16 mouse cellular contexts compared by ENCODE assay signal in the genomic region with DNA sequence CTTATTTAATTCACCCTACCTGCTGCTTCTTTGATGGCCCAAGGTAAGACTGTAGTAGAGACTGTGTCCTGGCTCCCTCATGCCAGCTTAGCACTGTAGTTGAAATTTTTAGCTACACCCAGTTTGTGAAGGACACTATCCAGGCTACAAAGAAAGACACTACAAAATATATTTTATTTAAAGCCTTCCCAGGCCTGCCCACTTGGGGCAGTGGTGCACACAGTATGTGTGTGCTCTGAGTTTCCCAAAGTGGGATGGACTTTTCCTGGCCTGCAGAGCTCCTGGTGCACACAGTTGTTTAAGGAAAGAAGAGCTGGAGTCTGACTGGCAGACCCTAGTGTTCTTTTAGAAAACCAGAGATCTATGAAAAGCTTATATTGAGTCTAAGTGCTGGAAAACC. TPM values are rescaled to one million over a fixed set of nuclear protein-coding genes. Genes with fewer than 3 reads are reported as not detected.
DNase-seq lines count a peak whose midpoint lies in the region; ATAC-seq and TF ChIP-seq lines count a peak whose summit lies in the region.
"Had no signal": no experiment of that assay in that cellular context is flagged by ENCODE, and none has a peak within 500 bp of the region (broad histone marks: within the 10 kb centered on the region; RNA-seq: fewer than 3 reads in every experiment).

No protein-coding gene starts in this region.

- H3K9ac ChIP-seq in hindbrain, embryonic 11.5 days (ENCODE audit: low read depth, low read length) = no peak overlapping the region
- no peak overlapping the region for H3K9ac ChIP-seq in hindbrain, embryonic 13.5 days
- no peak overlapping the region for H3K9ac ChIP-seq in lung, embryonic 14.5 days
- H3K9ac ChIP-seq: hindbrain, embryonic 15.5 days; stomach, embryonic 15.5 days had no signal

- H3K4me1 ChIP-seq in hindbrain, embryonic 11.5 days (replicated peaks; ENCODE audit: control insufficient read depth, insufficient read depth, low read length) = no peaks in the 10 kb centered on the region
- no peaks in the 10 kb centered on the region for H3K4me1 ChIP-seq in hindbrain, embryonic 13.5 days (replicated peaks)
- H3K4me1 ChIP-seq in lung, embryonic 14.5 days (ENCODE audit: insufficient read depth) = no peaks in the 10 kb centered on the region
- H3K4me1 ChIP-seq: hindbrain, embryonic 15.5 days; midbrain, embryonic 10.5 days; stomach, embryonic 15.5 days had no signal

- peak; percentile 17 for DNase-seq in hindbrain, embryonic 11.5 days (ENCODE audit: low spot score)
- peak; percentile 7 for DNase-seq in lung, embryonic 14.5 days
- no peak for DNase-seq in lung, postnatal 25 days (ENCODE audit: low spot score)
- peak; percentile 59 for DNase-seq in ZHBTc4 (ENCODE audit: low read depth, low spot score)
- DNase-seq: adrenal gland, postnatal 14 days; cerebellum, postnatal 25 days had no signal

- H3K9me3 ChIP-seq in hindbrain, embryonic 11.5 days (ENCODE audit: control insufficient read depth, low read length) = no peaks in the 10 kb centered on the region
- no peaks in the 10 kb centered on the region for H3K9me3 ChIP-seq in hindbrain, embryonic 13.5 days
- H3K9me3 ChIP-seq in lung, embryonic 14.5 days (ENCODE audit: low read depth, low read length) = no peaks in the 10 kb centered on the region
- H3K9me3 ChIP-seq: hindbrain, embryonic 15.5 days; midbrain, embryonic 10.5 days; stomach, embryonic 15.5 days had no signal

- H3K4me3 ChIP-seq in hindbrain, embryonic 11.5 days (ENCODE audit: low read depth, low read length) = no peak overlapping the region
- H3K4me3 ChIP-seq in hindbrain, embryonic 13.5 days = no peak overlapping the region
- no peak overlapping the region for H3K4me3 ChIP-seq in lung, embryonic 14.5 days (ENCODE audit: low read depth, low read length)
- H3K4me3 ChIP-seq: hindbrain, embryonic 15.5 days; midbrain, embryonic 10.5 days; stomach, embryonic 15.5 days had no signal

- peak; percentile 29; the same call in 1 of the 2 replicates for TF ChIP-seq CTCF in lung, embryonic 14.5 days (IDR thresholded peaks at IDR 0.05; ENCODE audit: low read depth)

- H3K4me2 ChIP-seq in hindbrain, embryonic 11.5 days (replicated peaks; ENCODE audit: low read depth, low read length) = no peak overlapping the region
- no peak overlapping the region for H3K4me2 ChIP-seq in hindbrain, embryonic 13.5 days
- H3K4me2 ChIP-seq in lung, embryonic 14.5 days = no peak overlapping the region
- H3K4me2 ChIP-seq: hindbrain, embryonic 15.5 days; stomach, embryonic 15.5 days had no signal

- no peaks in the 10 kb centered on the region for H3K27me3 ChIP-seq in hindbrain, embryonic 11.5 days (ENCODE audit: control insufficient read depth, insufficient read depth, low read length)
- H3K27me3 ChIP-seq in hindbrain, embryonic 13.5 days = no peaks in the 10 kb centered on the region
- no peaks in the 10 kb centered on the region for H3K27me3 ChIP-seq in lung, embryonic 14.5 days (ENCODE audit: insufficient read depth, low read length)
- H3K27me3 ChIP-seq: hindbrain, embryonic 15.5 days; stomach, embryonic 15.5 days had no signal

- no peaks in the 10 kb centered on the region for H3K36me3 ChIP-seq in hindbrain, embryonic 11.5 days (ENCODE audit: control insufficient read depth, insufficient read depth, low read length)
- no peaks in the 10 kb centered on the region for H3K36me3 ChIP-seq in hindbrain, embryonic 13.5 days
- H3K36me3 ChIP-seq in lung, embryonic 14.5 days (ENCODE audit: insufficient read depth) = no peaks in the 10 kb centered on the region
- H3K36me3 ChIP-seq: hindbrain, embryonic 15.5 days; midbrain, embryonic 10.5 days; stomach, embryonic 15.5 days had no signal

- H3K27ac ChIP-seq in hindbrain, embryonic 11.5 days (ENCODE audit: low read depth, low read length) = no peak overlapping the region
- H3K27ac ChIP-seq in hindbrain, embryonic 13.5 days = no peak overlapping the region
- H3K27ac ChIP-seq in lung, embryonic 14.5 days (ENCODE audit: low read depth) = no peak overlapping the region
- H3K27ac ChIP-seq: hindbrain, embryonic 15.5 days; midbrain, embryonic 10.5 days; stomach, embryonic 15.5 days had no signal

- ATAC-seq in hindbrain, embryonic 11.5 days (ENCODE audit: low FRiP score) = no peak
- ATAC-seq in hindbrain, embryonic 13.5 days (ENCODE audit: low FRiP score) = no peak
- ATAC-seq in lung, embryonic 14.5 days (ENCODE audit: insufficient read depth) = no peak
- ATAC-seq in neutrophil, adult 5-6 weeks (ENCODE audit: extremely low read depth, insufficient number of reproducible peaks, low FRiP score, poor library complexity, severe bottlenecking) = 0 out of 2 replicates have a peak, but pooled peaks have one; percentile 30
- ATAC-seq in erythroid progenitor cell, adult 5-6 weeks (replicated peaks; ENCODE audit: low FRiP score, poor library complexity, severe bottlenecking) = no peak

RNA-seq across cellular contexts. Expression of a gene that starts 29.3 kb away (rescaled TPM):
- 15.1 and 15.3 TPM in 2 replicates for polyA plus RNA-seq in hindbrain, embryonic 11.5 days (2014; fragmentation: Nextera tagmentation; extraction: Ambion mirVana)
- 10.9 and 13.0 TPM in 2 replicates for polyA plus RNA-seq in hindbrain, embryonic 13.5 days (2015; fragmentation: Nextera tagmentation; extraction: Ambion mirVana)
- polyA plus RNA-seq in lung, embryonic 14.5 days (2014; fragmentation: Nextera tagmentation; extraction: Ambion mirVana) = 13.9 and 14.5 TPM in 2 replicates
- 13.3 and 13.4 TPM in 2 replicates for total RNA-seq in neutrophil, adult 5-6 weeks (2017)
- total RNA-seq in erythroid progenitor cell, adult 5-6 weeks (2015; ENCODE audit: low replicate concordance) = 5.4 and 5.8 TPM in 2 replicates
- total RNA-seq in erythroid progenitor cell, adult 5-6 weeks (2017; ENCODE audit: low replicate concordance) = 4.1 and 9.3 TPM in 2 replicates

RNA-seq across cellular contexts. Expression of a gene that starts 54.5 kb away (rescaled TPM):
- not detected in 2 replicates for polyA plus RNA-seq in hindbrain, embryonic 11.5 days (2014; fragmentation: Nextera tagmentation; extraction: Ambion mirVana)
- polyA plus RNA-seq in hindbrain, embryonic 13.5 days (2015; fragmentation: Nextera tagmentation; extraction: Ambion mirVana) = 0.05 TPM in 1 of 2 replicates, not detected in the other
- polyA plus RNA-seq in lung, embryonic 14.5 days (2014; fragmentation: Nextera tagmentation; extraction: Ambion mirVana) = not detected in 2 replicates
- total RNA-seq in neutrophil, adult 5-6 weeks (2017) = 0.12 TPM in 1 of 2 replicates, not detected in the other
- total RNA-seq in erythroid progenitor cell, adult 5-6 weeks (2015; ENCODE audit: low replicate concordance) = not detected in 2 replicates
- total RNA-seq in erythroid progenitor cell, adult 5-6 weeks (2017; ENCODE audit: low replicate concordance) = not detected in 2 replicates
- total RNA-seq: adrenal gland, postnatal 14 days had no signal
- polyA plus RNA-seq: forebrain, embryonic 11.5 days; gonadal fat pad, adult 2 months; limb, embryonic 14.5 days; midbrain, embryonic 10.5 days; neural tube, embryonic 11.5 days; stomach, embryonic 15.5 days had no signal
